Mouse (Mus musculus) kidney, embryonic 14.5 days (tissue): ENCODE measurements around the gene Ccdc134. TPM values are rescaled to one million over a fixed set of nuclear protein-coding genes. Genes with fewer than 3 reads are reported as not detected.
A peak's percentile ranks its signal among the peaks of the same experiment; 100 is the strongest.

Experiments
- ATAC-seq: fragments of 200-750 bp; cut with Nextera tagmentation; 2 replicates; pipeline ENCODE4 v1.8.0; 2017; ENCODE audit warnings: moderate number of reproducible peaks, mild to moderate bottlenecking, moderate TSS enrichment, moderate library complexity; ENCODE audit not compliant: low FRiP score, low TSS enrichment
- H3K27ac ChIP-seq: fragments of 300-500 bp; sonication (generic); 2 replicates; pipeline ENCODE4 v1.5.1; 2014; ENCODE audit warnings: low read depth, mild to moderate bottlenecking, low read length, moderate library complexity, mixed read lengths
- H3K27me3 ChIP-seq: fragments of 300-500 bp; sonication (generic); 2 replicates; pipeline ENCODE4 v1.6.1; 2014; ENCODE audit warnings: mild to moderate bottlenecking, low read length; ENCODE audit not compliant: control insufficient read depth, insufficient read depth
- H3K36me3 ChIP-seq: fragments of 300-500 bp; sonication (generic); 2 replicates; pipeline ENCODE4 v1.6.1; 2014; ENCODE audit warnings: low read length, mixed read lengths; ENCODE audit not compliant: control insufficient read depth, insufficient read depth
- H3K4me1 ChIP-seq: fragments of 300-500 bp; sonication (generic); 2 replicates; pipeline ENCODE4 v1.6.1; 2014; ENCODE audit warnings: low read length, mixed read lengths; ENCODE audit not compliant: control insufficient read depth, insufficient read depth
- H3K4me2 ChIP-seq: fragments of 300-500 bp; sonication (generic); replicated peaks from 2 replicates; pipeline ENCODE4 v1.6.1; 2014; ENCODE audit warnings: low read depth, mild to moderate bottlenecking, low read length
- H3K4me3 ChIP-seq: fragments of 300-500 bp; sonication (generic); 2 replicates; pipeline ENCODE4 v1.5.1; 2014; ENCODE audit warnings: mild to moderate bottlenecking, low read length
- H3K9ac ChIP-seq: fragments of 300-500 bp; sonication (generic); 2 replicates; pipeline ENCODE4 v1.6.1; 2014; ENCODE audit warnings: low read depth, mild to moderate bottlenecking, low read length, moderate library complexity
- H3K9me3 ChIP-seq: fragments of 300-500 bp; sonication (generic); 2 replicates; pipeline ENCODE4 v1.6.1; 2016; ENCODE audit warnings: low read length; ENCODE audit not compliant: control insufficient read depth
- WGBS: fragments of 180-500 bp; shearing (Covaris S2); extraction: QIAGEN DNeasy Blood & Tissue Kit; methylation state at CpG from one replicate; pipeline ENCODE4 v1.1.7; 2014; 5-methylcytosine and 5-hydroxymethylcytosine counted together
- polyA plus RNA-seq: library from polyadenylated mRNA; unstranded; fragments of >200 nt; fragmentation: Nextera tagmentation; extraction: Ambion mirVana; gene quantifications from 2 replicates; pipeline ENCODE4 v1.2.1, GENCODE M21; 2014

The Ccdc134 gene
- polyA plus RNA-seq, 1 experiment from 2014 or later, result 19.6 TPM

- H3K4me2 ChIP-seq, result no peak overlapping the region
- WGBS, result 98% methylated on average over 9 of the region's 9 CpGs
- H3K9me3 ChIP-seq, result no peaks in the 10 kb centered on the region
- H3K27me3 ChIP-seq, result no peaks in the 10 kb centered on the region
- peaks cover 92% of the 10 kb centered on the region for H3K36me3 ChIP-seq
- no peak overlapping the region for H3K9ac ChIP-seq
- no peak overlapping the region for H3K27ac ChIP-seq
- H3K4me1 ChIP-seq, result no peaks in the 10 kb centered on the region
- no peak overlapping the region for H3K4me3 ChIP-seq
- ATAC-seq, result no peak
Measured at GRCm38 (mm10) chr15:82175091-82175490, 47.4 kb downstream of the Ccdc134 start.

GRCm38 (mm10) chr15:82177743-82178290, 50.1 kb downstream of the Ccdc134 start:
- 59% methylated on average over 7 of the region's 7 CpGs for WGBS
- H3K27me3 ChIP-seq, result no peaks in the 10 kb centered on the region
- peaks cover 6% of the 10 kb centered on the region; the same call in 1 of the 2 replicates for H3K9me3 ChIP-seq
- H3K4me3 ChIP-seq, result no peak overlapping the region
- peaks cover 93% of the 10 kb centered on the region for H3K36me3 ChIP-seq
- no peak overlapping the region for H3K27ac ChIP-seq
- H3K4me1 ChIP-seq, result no peaks in the 10 kb centered on the region
- ATAC-seq, result no peak
- no peak overlapping the region for H3K9ac ChIP-seq
- H3K4me2 ChIP-seq, result no peak overlapping the region

GRCm38 (mm10) chr15:82181131-82181530, 53.4 kb downstream of the Ccdc134 start:
- peaks cover 95% of the 10 kb centered on the region for H3K36me3 ChIP-seq
- H3K4me2 ChIP-seq, result no peak overlapping the region
- H3K9me3 ChIP-seq, result peaks cover 6% of the 10 kb centered on the region; the same call in 1 of the 2 replicates
- H3K27ac ChIP-seq, result no peak overlapping the region
- no peak overlapping the region for H3K9ac ChIP-seq
- WGBS, result 93% methylated on average over 5 of the region's 5 CpGs
- no peak for ATAC-seq
- H3K4me3 ChIP-seq, result no peak overlapping the region
- no peaks in the 10 kb centered on the region for H3K27me3 ChIP-seq
- H3K4me1 ChIP-seq, result peaks cover 9% of the 10 kb centered on the region

GRCm38 (mm10) chr15:82182311-82182710, 54.6 kb downstream of the Ccdc134 start:
- no peaks in the 10 kb centered on the region for H3K27me3 ChIP-seq
- peaks cover 6% of the 10 kb centered on the region; the same call in 1 of the 2 replicates for H3K9me3 ChIP-seq
- WGBS, result 100% methylated on average over 4 of the region's 4 CpGs
- no peak overlapping the region for H3K27ac ChIP-seq
- no peak for ATAC-seq
- H3K9ac ChIP-seq, result no peak overlapping the region
- H3K4me3 ChIP-seq, result no peak overlapping the region
- peaks cover 96% of the 10 kb centered on the region for H3K36me3 ChIP-seq
- H3K4me2 ChIP-seq, result no peak overlapping the region
- peaks cover 9% of the 10 kb centered on the region for H3K4me1 ChIP-seq

GRCm38 (mm10) chr15:82183596-82183995, 55.9 kb downstream of the Ccdc134 start:
- Histone ChIP-seq H3K4me3 (no peak overlapping the region), H3K4me2 (no peak overlapping the region), H3K9ac (no peak overlapping the region), H3K27me3 (no peaks in the 10 kb centered on the region), H3K4me1 (peaks cover 9% of the 10 kb centered on the region), H3K36me3 (peaks cover 95% of the 10 kb centered on the region), H3K27ac (peak overlapping the region; percentile 62; the same call in 1 of the 2 replicates), H3K9me3 (peaks cover 6% of the 10 kb centered on the region; the same call in 1 of the 2 replicates)
- ATAC-seq, result no peak
- WGBS, result 69% methylated on average over 10 of the region's 10 CpGs

- peak overlapping the region; percentile 62; the same call in 1 of the 2 replicates for H3K27ac ChIP-seq
- H3K4me1 ChIP-seq, result peaks cover 9% of the 10 kb centered on the region
- H3K9me3 ChIP-seq, result peaks cover 6% of the 10 kb centered on the region; the same call in 1 of the 2 replicates
- 54% methylated on average over 7 of the region's 7 CpGs for WGBS
- H3K27me3 ChIP-seq, result no peaks in the 10 kb centered on the region
- no peak overlapping the region for H3K9ac ChIP-seq
- no peak overlapping the region for H3K4me2 ChIP-seq
- H3K36me3 ChIP-seq, result peaks cover 93% of the 10 kb centered on the region
- ATAC-seq, result peak; percentile 73; the same call in 1 of the 2 replicates
- no peak overlapping the region for H3K4me3 ChIP-seq
Measured at GRCm38 (mm10) chr15:82184183-82184582, 56.5 kb downstream of the Ccdc134 start.

- Histone ChIP-seq H3K4me1 (peaks cover 9% of the 10 kb centered on the region), H3K27ac (no peak overlapping the region), H3K36me3 (peaks cover 93% of the 10 kb centered on the region), H3K9me3 (peaks cover 6% of the 10 kb centered on the region; the same call in 1 of the 2 replicates), H3K27me3 (no peaks in the 10 kb centered on the region), H3K9ac (no peak overlapping the region), H3K4me3 (no peak overlapping the region), H3K4me2 (no peak overlapping the region)
- no peak for ATAC-seq
- WGBS, result 70% methylated on average over 10 of the region's 10 CpGs
Measured at GRCm38 (mm10) chr15:82184656-82185055, 56.9 kb downstream of the Ccdc134 start.

GRCm38 (mm10) chr15:82185062-82185783, 57.5 kb downstream of the Ccdc134 start:
- H3K36me3 ChIP-seq, result peaks cover 93% of the 10 kb centered on the region
- no peak overlapping the region for H3K4me3 ChIP-seq
- peaks cover 9% of the 10 kb centered on the region for H3K4me1 ChIP-seq
- ATAC-seq, result no peak
- H3K27me3 ChIP-seq, result no peaks in the 10 kb centered on the region
- H3K9me3 ChIP-seq, result peaks cover 6% of the 10 kb centered on the region; the same call in 1 of the 2 replicates
- H3K27ac ChIP-seq, result no peak overlapping the region
- 74% methylated on average over 14 of the region's 14 CpGs for WGBS
- no peak overlapping the region for H3K9ac ChIP-seq
- no peak overlapping the region for H3K4me2 ChIP-seq

GRCm38 (mm10) chr15:82186131-82186530, 58.4 kb downstream of the Ccdc134 start:
- no peak overlapping the region for H3K27ac ChIP-seq
- peaks cover 6% of the 10 kb centered on the region; the same call in 1 of the 2 replicates for H3K9me3 ChIP-seq
- peaks cover 88% of the 10 kb centered on the region for H3K36me3 ChIP-seq
- no peak overlapping the region for H3K4me2 ChIP-seq
- ATAC-seq, result no peak
- H3K9ac ChIP-seq, result no peak overlapping the region
- H3K27me3 ChIP-seq, result no peaks in the 10 kb centered on the region
- H3K4me1 ChIP-seq, result peaks cover 9% of the 10 kb centered on the region
- WGBS, result 83% methylated on average over 14 of the region's 14 CpGs
- no peak overlapping the region for H3K4me3 ChIP-seq
